Mouse (Mus musculus) ES-Bruce4 (cell line): ENCODE measurements around the gene Lama4.

Experiments used
- CTCF ChIP-seq: IDR thresholded peaks from one replicate; pipeline ENCODE4 v1.8.1; 2011; ENCODE audit warnings: low read depth, low read length
- POLR2A ChIP-seq: IDR thresholded peaks from one replicate; pipeline ENCODE4 v1.8.1; 2011; ENCODE audit warnings: low read length; ENCODE audit not compliant: insufficient read depth

GRCm38 (mm10) chr10:39066061-39066460 is 100.7 kb downstream of the Lama4 start:
- no peak for TF ChIP-seq CTCF
- TF ChIP-seq POLR2A, result no peak
